Mouse (Mus musculus) lung, postnatal 0 days (tissue): ENCODE results near the gene Gsdme.

Source experiments
- CTCF ChIP-seq: IDR thresholded peaks from 2 replicates; pipeline ENCODE4 v1.5.1; 2016; ENCODE audit warnings: antibody characterized with exemption, mild to moderate bottlenecking
- EP300 ChIP-seq: IDR thresholded peaks from 2 replicates; pipeline ENCODE4 v1.6.1; 2016; ENCODE audit warnings: antibody characterized with exemption, mild to moderate bottlenecking, control low read depth

- TF ChIP-seq CTCF (no peak), EP300 (no peak)
These were observed 11.0 kb downstream of the Gsdme start for GRCm38 (mm10) chr6:50252690-50253089.
